1 mouse cellular context compared by ENCODE assay signal in the genomic region with DNA sequence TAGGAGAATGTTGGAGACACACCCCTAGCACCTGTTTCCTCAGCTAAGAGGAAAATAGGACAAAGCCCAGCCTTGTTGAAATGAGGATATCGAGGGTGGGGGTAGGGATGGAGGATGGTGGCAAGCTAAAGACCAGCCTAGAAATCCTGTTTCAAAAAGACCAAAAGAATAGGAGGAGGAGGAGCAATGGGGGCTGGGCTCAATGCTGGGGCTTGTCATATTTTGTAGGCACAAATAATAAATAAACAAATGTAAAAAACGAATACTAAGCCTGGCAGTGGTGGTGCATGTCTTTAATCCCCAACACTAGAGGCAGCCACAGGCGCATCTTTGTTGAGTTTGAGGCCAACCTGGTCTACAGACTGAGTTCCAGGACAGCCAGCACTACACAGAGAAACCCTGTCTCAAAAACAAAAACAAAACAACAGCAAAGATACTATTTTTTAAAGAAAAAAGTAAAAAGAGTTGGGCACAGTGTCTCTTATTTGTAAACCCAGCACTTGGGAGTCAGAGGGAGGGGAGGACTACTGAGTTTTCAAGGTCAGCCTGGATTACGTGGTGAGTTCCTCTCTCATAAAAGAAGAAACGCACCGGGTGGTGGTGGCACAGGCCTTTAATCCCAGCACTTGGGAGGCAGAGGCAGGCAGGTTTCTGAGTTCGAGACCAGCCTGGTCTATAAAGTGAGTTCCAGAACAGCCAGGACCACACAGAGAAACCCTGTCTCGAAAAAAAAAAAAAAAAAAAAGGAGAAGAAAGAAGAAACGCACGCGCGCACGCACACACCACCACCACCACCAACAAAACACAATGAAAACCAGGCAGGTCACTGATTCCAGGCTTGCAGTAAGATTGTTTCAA.
TF ChIP-seq lines count a peak whose summit lies in the region.

No protein-coding gene starts in this region.

TF ChIP-seq in CH12.LX, 34 proteins besides CTCF, POLR2A, EP300 and RAD21:
- TF ChIP-seq MAZ (IDR thresholded peaks at IDR 0.05; ENCODE audit: low read depth, low read length) (no peak), ZNF384 (IDR thresholded peaks at IDR 0.05; ENCODE audit: low read depth, low read length) (peak; percentile 70)
